Mouse (Mus musculus) small intestine, adult 2 months (tissue): ENCODE results near the gene Col2a1.

Source experiments
- CTCF ChIP-seq: fragments of 200-500 bp; IDR thresholded peaks from 2 replicates; pipeline ENCODE4 v1.5.1; 2012; ENCODE audit warnings: low read depth, mild to moderate bottlenecking, control low read depth, inconsistent platforms, low read length, moderate library complexity, mixed read lengths; ENCODE audit not compliant: insufficient replicate concordance, insufficient read length; ENCODE audit errors: extremely low read depth
- POLR2A ChIP-seq: fragments of 200-500 bp; IDR thresholded peaks from 2 replicates; pipeline ENCODE4 v1.6.1; 2012; ENCODE audit warnings: low read depth, mild to moderate bottlenecking, control low read depth, inconsistent platforms, low read length, moderate library complexity

GRCm38 (mm10) chr15:97965311-97966045 lies 39.0 kb downstream of the Col2a1 start:
- no peak for TF ChIP-seq CTCF
- TF ChIP-seq POLR2A = no peak
